Mouse (Mus musculus) gastrocnemius, adult 2 months (tissue): ENCODE data around the gene Mup21. TPM values are rescaled to one million over a fixed set of nuclear protein-coding genes. Genes with fewer than 3 reads are reported as not detected.
"Not testable (repeated sequence)": the region's sequence is repeated elsewhere in the genome, so short reads cannot be mapped to it uniquely, and the experiment has no call there.

Source experiments
- DNase-seq: peaks from one replicate; pipeline ENCODE4 v3.0.0; 2022
- H3K27ac ChIP-seq: fragments of 200-600 bp; 2 replicates; pipeline ENCODE4 v1.8.1; 2022; ENCODE audit warnings: mild to moderate bottlenecking
- H3K4me3 ChIP-seq: fragments of 200-600 bp; 2 replicates; pipeline ENCODE4 v1.8.1; 2022; ENCODE audit warnings: mild to moderate bottlenecking, moderate library complexity
- CTCF ChIP-seq: fragments of 200-600 bp; IDR thresholded peaks from 2 replicates; pipeline ENCODE4 v1.8.1; 2022; ENCODE audit warnings: antibody characterized with exemption, mild to moderate bottlenecking, moderate library complexity
- intact Hi-C: fragments of 180-260 bp; cut with DNase I; formaldehyde crosslinking; loops from one replicate; pipeline ENCODE4 v1.15.1; 2025
- long read RNA-seq, 2 experiments: library from polyadenylated mRNA; stranded (forward); transcript quantifications; one replicate each; pipeline ENCODE4 v2.0.0; 2021
- total RNA-seq, 2 experiments: library from RNA; stranded (reverse); gene quantifications; 2 replicates each; pipeline ENCODE4 v1.2.3; 2021

Mup21 gene
- not detected for total RNA-seq
- long read RNA-seq, experiment 1 = 0 reads
- long read RNA-seq, experiment 2 = 0 reads

DNA sequence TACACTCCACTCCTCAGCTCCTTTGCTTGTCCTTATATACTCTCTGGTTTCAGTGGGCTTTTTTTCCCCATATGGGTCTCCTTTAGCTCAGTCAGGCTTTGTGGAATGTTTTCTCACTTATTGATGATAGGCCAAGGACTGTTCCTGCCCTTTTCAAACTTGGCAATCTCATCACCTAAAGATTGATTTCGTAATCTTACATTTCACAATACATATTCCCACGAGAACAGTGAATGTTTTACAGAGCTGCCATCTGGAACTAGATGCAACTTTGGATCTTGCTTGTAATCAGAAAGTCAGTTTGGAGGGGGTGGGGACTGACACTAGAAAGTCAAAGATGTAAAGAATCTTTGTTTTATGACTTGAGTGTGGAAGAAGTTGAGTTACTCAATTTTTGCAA, at the start of gene Mup21:
Gene Mup21, minus strand, starts transcription at position 53 of the 400 bp plus-strand sequence.
- no peak within 1 kb of the TSS for H3K4me3 ChIP-seq
- H3K27ac ChIP-seq = no peak within 1 kb of the TSS
- no peak for DNase-seq
- TF ChIP-seq CTCF = no peak
- intact Hi-C loops = no loop called here

DNA sequence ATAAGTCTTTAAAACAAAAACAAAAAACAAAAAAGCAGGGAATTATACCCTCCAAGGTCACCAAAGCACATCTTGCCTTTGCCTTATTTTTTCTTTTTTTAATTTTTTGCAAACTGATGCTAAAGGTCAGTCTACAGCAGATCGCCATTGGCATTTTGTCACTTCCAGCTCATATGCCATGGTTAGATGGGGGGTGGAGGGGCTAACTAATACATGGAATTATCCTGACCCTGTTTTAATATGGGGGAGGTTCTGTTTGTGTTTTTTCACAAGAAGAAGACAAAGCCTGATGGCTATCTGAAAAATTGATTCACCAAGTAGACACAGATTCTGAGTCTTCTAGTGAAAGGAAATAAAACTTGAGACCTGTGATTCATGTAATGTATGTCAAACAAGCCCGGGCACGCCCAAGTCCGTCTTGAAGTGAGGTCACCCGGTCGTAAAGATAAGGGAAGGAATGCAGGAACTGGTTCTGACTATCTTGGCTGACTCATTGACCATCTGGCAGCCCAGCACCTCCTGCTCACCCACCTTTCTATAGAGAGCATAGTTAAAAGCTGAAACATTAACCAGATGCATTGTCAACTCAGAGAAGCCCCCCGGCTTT, 49.4 kb upstream of the Mup21 start:
- DNase-seq = no peak
- TF ChIP-seq CTCF = no peak
- intact Hi-C loops = no loop called here
- Histone ChIP-seq H3K4me3 (no peak overlapping the region), H3K27ac (no peak overlapping the region)

DNA sequence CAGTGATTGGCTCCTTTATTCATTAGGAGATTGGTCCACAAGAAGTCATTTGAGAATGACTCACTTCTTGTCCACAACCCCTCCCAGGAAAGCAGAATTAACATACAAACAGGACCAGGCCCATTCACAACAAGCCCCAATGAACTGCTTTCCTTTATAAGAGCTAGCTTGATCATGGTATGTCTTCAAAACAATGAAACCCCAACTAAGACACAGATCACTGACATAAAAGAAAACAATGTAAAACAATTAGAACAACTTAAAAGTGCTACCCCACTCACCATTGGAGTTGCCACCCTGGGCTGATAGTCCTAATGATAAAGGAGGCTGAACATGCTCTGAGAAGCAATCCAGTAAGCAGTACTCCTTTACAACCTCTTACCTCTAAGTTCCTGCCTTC, 38.1 kb upstream of the Mup21 start:
- no peak overlapping the region for H3K27ac ChIP-seq
- no peak for DNase-seq
- no peak overlapping the region for H3K4me3 ChIP-seq
- TF ChIP-seq CTCF = no peak
- intact Hi-C loops = no loop called here

DNA sequence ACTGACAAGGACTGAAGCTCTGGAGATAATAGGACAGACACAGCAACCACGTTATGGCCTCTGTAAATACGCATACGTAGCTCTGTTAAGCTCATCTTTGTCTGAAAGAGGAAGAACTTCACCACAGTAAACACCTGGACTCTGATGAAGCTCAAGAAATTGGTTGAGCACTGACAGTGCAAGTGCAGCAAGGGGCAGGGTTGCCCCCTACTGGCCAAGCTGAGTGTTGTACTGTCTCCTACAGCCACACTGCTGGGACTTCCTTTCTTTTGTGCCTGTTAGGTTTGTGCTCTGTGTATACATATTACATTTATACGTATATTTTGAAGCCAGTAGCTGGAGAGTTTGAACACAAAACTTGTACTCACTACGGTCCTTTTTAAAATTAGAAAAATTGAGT, 26.6 kb upstream of the Mup21 start:
- no peak overlapping the region for H3K4me3 ChIP-seq
- no peak for DNase-seq
- no peak overlapping the region for H3K27ac ChIP-seq
- intact Hi-C loops = no loop called here
- TF ChIP-seq CTCF = peak; percentile 60

DNA sequence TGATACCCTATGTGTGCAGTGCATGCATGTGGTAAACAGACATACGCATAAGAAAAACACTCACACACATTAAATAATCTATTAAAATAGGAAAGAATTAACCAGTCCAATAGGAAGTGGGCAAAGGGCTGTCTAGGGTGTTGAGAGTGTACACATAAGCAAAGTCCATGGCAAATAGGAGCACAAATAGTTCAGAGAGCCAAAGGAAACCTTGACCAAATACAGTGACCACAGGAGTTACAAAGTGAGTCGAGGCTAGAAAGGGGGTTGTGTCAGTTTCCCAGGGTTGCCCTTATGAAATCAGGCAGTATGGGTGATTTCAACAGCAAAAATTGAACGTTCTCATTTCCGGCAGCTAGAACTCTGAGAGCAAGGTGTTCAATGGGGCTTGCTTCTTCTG, 23.8 kb upstream of the Mup21 start:
- TF ChIP-seq CTCF = no peak
- no peak for DNase-seq
- intact Hi-C loops = no loop called here
- H3K27ac ChIP-seq = no peak overlapping the region
- no peak overlapping the region for H3K4me3 ChIP-seq

DNA sequence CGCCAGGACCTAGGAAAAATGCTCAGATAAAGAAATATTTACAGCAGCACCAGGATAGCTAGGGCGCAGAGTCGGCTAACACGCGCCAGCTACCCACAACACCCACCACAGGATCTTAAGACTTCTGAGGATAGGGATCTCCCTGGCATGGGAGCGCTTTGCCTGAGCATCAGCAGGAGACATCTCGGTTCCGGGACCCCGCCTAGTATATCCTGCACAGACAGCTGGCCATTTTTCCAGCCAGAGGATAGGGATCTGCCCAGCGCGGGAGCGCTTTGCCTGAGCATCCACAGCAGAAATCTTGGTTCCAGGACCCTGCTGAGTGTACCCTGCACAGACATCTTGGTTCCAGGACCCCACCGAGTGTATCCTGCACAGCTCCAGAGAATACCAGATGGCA, 17.0 kb upstream of the Mup21 start:
- H3K27ac ChIP-seq, DNase-seq, intact Hi-C loops, H3K4me3 ChIP-seq: not testable (repeated sequence)

DNA sequence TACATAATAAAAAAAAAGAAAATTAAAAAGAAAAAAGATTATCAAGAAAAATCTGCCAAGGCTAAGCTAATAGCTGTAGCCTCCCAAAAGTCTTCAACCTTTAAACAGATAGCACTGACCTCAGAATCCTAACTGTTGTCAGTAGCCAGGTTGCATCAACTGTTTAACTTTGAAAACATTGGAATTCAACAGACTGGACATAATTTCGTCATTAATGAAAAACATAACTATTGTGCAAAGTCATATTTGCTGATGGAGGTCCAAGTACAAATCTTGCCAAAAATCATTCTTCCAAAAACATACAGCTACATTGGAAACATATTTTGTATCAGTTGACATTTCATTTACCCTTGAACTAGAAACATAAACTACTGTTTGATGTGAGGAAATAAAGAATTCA, 7.7 kb upstream of the Mup21 start:
- intact Hi-C loops = loop anchor here (5.0 kb wide), 1 partner anchor 71 kb away; the partner anchor contains the start of gene Mup3
- no peak overlapping the region for H3K27ac ChIP-seq
- H3K4me3 ChIP-seq = no peak overlapping the region
- TF ChIP-seq CTCF = no peak
- DNase-seq = no peak

DNA sequence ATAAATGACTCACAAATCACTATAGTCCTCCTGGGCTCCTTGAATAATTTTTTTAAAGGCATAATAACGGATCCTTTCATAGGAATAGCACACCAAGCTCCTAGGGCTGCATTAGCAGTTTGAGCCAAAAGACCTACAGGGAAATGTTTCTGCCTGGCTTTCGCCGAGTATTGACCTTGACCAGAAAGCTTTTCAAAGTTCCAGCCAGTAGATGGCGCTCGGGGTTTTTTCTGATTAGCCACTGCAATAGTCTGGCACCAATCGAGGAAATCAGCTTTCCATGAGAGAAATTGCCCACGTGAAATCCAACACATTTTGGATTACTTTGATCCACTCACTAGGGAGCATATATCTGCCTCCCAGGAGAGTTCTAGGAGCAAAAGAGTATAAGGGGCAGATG, 17.0 kb downstream of the Mup21 start:
- peak; percentile 55 for DNase-seq
- Histone ChIP-seq H3K4me3 (no peak overlapping the region), H3K27ac (no peak overlapping the region)
- peak; percentile 59 for TF ChIP-seq CTCF
- intact Hi-C loops = no loop called here

DNA sequence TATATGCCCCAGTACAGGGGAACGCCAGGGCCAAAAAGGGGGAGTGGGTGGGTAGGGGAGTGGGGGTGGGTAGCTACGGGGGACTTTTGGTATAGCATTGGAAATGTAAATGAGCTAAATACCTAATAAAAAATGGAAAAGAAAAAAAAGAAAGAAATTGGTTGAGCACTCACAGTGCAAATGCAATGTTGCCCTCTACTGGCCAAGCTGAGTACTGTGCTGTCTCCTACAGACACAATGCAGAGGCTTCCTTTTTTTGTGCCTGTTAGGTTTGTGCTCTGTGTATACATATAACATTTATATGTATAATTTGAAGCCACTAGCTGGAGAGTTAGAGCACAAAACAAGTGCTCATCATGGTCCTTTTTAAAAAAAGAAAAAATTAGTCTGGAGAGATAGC, 47.3 kb downstream of the Mup21 start:
- peak; percentile 59 for TF ChIP-seq CTCF
- DNase-seq, H3K27ac ChIP-seq, H3K4me3 ChIP-seq, intact Hi-C loops: not testable (repeated sequence)

Other genes with a start within 250 kb of the Mup21 start
- not detected for gene Mup20, start 96.7 kb downstream of the Mup21 start, total RNA-seq
- gene Mup3, start 63.5 kb downstream of the Mup21 start, total RNA-seq = not detected
- gene Zfp37, start 80.2 kb upstream of the Mup21 start, total RNA-seq = 1 to 10 TPM; 1.2 to 1.3 TPM
- gene Slc31a2, start 111.7 kb upstream of the Mup21 start, total RNA-seq = 1 to 10 TPM; 5.8 to 8.9 TPM
- gene Fkbp15, start 209.7 kb upstream of the Mup21 start, total RNA-seq = 10 to 100 TPM; 12.6 TPM
- 10 to 100 TPM in 1 of 2 experiments, 1 to 10 TPM in 1; 9.7 to 12.0 TPM for gene Slc31a1, start 209.9 kb upstream of the Mup21 start, total RNA-seq